Mouse (Mus musculus): ENCODE results near the gene Gpr27. TPM values are rescaled to one million over a fixed set of nuclear protein-coding genes. Genes with fewer than 3 reads are reported as not detected.

Gpr27 gene
- total RNA-seq, 2 experiments from 2014 or later, result 2.3 to 3.6 TPM

DNA sequence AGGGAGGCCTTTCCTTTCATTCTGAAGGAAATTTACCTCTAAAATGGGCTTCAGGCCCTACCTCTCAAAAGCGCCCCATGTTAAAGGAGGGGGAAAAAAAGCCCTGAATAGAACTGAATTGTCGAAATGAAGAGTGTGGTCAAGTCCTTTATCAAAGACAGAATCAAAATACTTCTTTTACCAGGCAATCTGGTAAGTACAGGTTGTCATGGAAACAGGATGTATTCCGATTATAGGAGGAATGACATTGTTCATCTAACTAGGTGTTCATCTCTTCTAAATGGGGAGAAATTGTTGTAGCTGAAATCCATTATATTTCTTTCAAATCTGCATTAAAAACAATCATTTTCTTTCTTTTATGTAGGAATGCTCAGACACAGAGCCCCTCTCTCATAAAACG, 18.0 kb upstream of the Gpr27 start:
- no peak for DNase-seq

DNA sequence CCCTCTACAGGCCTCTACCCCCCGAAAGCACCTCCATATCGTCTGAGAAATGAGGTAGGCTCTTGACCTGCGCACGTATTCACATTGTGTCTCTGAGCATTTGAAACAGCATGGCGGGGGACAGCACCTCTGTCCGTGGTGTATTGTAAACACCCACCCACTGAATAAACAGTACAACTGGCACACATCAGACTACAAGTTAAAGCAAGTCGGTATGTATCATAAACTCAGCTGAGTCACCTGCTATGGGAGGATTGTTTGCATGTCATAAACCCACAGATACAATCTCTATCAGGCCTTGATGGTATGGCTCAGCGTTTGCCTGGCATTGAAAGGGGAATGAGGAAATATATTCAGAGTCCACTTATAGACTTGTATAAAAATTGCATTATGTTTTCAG, 15.2 kb upstream of the Gpr27 start:
- DNase-seq, result no peak

DNA sequence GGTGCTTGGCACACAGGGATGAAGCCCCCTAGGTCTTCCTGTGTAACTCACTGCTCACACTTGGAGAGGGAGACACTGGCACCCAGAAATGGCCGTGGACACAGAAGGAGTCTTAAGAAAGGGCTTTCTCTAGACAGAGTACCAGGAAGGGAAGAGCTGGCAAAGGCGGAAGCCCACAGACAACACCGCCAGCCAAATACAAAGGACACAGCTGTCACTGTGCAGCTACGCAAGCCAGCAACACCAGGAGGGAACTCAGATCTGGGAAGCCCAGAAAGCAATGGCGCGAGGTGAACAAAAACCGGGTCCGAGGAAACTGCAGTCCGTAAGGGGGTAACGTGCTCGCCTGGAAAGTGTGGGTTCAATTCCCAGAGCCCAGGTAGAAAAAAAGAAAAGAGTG, 14.4 kb upstream of the Gpr27 start:
- no peak for DNase-seq

DNA sequence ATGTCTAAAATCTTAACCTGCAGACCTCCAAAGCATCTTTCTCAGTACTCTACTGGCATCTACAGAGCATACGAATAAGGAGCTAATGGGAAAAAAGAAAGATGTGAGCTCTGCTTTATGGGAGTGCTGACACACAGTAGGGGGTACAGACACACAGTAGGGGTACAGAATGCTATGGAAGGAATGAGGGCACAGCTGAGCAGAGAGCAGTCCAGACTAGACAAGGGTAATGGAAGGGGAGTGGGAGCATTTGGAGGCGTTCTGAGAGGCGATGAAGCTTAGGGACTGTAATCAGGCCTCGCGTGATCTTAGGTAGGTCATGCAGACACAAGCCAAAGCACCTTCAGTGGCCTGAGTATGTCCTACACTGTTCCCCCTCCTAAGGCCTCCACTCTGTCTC, 8.5 kb upstream of the Gpr27 start:
- DNase-seq, result no peak

DNA sequence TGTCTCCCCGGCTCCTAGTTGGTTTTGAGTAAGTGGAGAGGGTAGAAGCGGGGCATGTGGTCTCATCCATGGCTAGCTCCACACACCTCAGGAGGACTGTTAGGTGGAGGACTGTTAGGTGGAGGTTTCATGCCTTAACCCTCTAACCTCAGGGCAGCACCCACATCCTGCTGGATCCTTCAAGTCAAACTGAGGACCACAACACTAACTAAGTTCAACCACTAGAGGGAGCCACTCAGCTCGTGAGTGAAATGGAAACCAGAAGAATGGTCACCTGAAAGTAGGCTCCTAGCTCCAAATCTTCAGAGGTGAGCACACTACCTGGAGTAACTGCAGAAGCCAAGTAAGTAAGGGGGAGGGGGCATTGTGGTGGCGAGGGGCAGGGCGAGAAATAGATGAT, 7.6 kb upstream of the Gpr27 start:
- no peak for DNase-seq

DNA sequence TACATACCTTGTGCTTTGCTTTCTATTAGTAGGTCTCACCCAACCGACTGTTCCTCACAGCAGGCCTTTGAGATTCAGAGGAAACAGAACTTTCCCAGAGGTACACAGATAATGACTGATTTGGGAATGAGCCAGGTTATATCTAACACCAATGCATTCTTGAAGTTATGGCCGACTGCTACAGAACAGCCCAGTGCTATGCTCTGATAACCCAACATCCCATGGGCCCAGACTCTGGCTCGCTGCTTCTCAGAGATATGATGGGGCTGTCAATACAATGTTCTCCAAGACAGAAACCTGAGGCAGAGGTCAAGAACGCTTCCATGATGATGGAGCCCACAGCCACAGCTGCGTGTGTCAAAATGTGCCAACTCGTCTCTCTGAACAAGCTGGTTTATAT, 4.0 kb upstream of the Gpr27 start:
- DNase-seq, result no peak

DNA sequence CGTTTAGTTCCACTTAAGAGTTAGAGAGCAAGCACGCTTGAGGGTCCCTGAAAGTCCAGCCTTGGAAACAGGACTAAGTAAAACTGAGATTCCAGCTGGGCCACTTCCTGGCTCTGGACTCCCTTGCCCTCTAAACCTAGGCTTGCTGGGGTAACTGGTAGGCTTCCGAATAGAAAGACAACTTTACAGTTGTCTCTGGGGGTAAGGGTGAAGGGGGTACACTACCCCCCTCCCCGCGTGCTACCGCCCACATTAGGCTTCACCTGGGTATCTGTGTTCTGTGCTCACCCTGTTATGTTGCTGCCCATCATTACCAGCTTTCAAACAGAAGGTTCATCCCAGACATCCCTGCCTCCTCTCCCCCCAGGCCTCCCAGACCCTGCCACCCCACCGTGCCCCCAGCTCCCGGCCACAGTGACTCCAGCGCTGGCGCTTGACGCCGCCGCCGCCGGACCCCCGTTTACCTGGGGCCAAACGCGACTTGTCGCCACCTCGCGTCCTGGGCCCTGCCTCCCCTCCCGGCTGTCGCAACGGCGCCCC, 743 bp upstream of the Gpr27 start:
- no peak for DNase-seq

DNA sequence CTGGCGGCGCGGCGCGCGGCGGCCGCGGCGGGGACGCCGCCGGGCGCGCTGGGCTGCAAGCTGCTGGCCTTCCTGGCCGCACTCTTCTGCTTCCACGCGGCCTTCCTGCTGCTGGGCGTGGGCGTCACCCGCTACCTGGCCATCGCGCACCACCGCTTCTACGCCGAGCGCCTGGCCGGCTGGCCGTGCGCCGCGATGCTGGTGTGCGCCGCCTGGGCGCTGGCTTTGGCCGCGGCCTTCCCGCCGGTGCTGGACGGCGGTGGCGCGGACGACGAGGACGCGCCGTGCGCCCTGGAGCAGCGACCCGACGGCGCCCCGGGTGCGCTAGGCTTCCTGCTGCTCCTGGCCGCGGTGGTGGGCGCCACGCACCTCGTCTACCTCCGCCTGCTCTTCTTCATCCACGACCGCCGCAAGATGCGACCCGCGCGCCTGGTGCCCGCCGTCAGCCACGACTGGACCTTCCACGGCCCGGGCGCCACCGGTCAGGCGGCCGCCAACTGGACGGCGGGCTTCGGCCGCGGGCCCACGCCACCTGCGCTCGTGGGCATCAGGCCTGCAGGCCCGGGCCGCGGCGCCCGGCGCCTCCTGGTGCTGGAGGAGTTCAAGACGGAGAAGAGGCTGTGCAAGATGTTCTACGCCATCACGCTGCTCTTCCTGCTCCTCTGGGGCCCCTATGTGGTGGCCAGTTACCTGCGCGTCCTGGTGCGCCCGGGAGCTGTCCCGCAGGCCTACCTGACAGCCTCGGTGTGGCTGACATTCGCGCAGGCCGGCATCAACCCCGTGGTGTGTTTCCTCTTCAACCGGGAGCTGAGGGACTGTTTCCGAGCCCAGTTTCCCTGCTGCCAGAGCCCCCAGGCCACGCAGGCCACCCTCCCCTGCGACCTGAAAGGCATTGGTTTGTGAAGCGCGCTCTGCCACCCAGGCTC, 700 bp downstream of the Gpr27 start:
- peak; percentile 17 to 26 for DNase-seq

DNA sequence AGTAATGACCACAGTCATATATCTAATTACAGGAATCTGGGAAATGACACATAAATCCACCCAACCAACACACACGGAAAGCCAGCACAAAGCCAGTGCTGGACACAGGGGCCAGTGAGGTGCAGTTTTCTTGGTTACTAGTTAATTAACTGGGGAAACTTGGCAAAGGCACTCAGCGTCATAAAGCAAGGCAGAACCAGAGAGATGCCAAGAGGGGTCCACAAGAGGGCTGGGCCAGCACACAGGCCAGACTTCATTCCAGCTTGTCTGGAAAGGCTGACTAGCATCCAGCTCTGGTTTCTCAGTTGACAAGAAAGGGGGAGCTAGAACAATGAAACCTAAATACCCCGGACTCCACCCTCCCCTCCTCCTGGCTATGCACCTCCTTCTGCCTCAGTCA, 8.0 kb downstream of the Gpr27 start:
- no peak for DNase-seq

DNA sequence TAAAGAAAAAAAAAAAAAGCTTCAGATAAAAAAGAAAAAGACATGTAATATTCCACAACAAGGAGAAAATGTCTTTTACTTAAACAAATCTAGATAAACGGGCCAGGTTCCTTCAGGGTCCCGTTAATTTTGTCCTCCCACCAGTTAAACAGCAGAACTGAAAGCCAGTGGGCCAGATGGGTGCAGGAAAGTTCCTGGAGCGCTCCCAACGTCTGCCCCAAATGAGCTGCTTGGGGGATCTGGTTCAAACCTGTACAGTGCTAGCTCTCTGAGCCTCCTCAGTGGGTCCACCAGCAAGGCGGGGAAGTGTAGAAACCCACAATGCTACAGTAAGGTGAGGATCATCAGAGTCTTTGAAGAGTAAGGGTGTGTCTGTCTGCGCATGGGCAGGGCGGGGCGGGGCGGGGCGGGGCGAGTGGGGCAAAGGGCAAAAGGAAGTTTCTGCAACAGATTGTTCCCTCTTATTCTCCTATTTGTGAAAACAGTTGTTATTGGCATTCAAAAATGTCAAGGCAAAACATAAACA, 19.2 kb downstream of the Gpr27 start:
- DNase-seq, result no peak

DNA sequence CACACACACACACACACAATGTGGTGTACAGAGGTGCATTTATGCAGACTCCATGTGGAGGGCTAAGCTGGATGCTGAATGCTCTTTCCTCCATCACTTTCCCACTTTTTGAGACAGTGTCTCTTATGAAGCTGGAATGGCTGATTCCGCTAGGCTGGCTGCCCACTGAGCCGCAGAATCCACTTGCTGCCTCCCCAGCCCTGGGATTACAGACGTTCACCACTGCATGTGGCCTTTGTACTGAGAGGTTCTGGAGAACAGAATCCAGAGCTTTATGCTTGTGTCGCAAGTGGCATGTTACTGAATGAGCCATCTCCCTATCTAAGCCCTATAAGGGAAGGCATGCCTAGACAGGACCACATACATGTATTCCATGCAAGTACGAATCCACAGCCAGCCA, 20.8 kb downstream of the Gpr27 start:
- DNase-seq, result no peak

DNA sequence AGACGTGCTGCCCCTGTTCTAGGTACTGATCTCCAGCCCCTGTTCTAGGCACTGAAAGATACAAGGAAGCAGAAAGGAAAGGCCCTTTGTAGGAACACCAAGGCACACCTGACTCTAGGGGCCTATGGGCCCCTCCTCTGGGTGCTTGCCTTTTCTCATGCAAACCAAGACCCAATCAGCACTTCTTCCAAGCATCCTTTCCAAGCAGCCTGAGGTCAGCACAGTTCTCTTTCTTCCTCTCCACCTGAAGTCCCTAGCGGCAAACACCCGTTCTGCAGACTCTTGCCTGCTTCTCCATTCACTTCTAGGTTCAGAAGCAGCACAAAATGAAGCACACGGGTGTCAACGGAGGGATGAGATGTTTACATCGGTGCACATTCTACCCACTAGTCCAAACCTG, 22.7 kb downstream of the Gpr27 start:
- DNase-seq, result no peak

DNA sequence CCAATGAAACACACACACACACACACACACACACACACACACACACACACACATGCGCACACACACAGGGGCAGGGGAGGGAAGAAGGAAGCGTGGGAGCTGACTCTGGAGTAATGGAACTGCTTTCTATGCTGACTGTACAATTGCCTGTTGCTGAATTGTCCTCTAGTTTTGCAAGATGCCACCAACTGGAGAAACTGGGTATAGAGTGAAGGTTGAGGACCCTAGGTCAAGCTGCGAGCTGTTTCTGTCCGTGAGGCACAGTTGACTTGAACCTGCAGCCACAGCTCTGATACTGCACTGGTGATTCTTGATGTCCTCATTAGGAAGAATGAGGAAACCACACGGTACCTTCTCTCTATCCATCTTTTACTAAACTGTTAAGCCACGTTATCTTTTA, 23.4 kb downstream of the Gpr27 start:
- no peak for DNase-seq

DNA sequence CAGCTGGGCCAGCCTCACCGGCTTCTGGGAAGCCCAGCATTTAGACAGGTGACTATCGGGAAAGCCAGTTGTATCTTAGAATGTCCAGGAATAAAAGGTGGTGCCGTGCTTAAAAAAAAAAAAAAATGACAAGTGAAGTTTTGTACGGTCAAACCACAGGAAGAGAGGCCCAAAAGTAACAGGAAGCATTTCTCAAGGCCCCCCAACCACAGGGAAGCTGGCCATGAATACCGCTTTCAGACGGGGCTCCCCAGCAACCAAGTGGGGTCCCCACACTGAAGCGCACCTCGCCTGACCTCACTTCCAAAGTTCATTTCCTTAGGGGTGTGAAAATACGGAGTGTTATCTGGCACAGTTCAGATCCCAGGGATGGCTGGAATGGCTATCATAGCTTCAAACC, 28.6 kb downstream of the Gpr27 start:
- DNase-seq, result no peak

DNA sequence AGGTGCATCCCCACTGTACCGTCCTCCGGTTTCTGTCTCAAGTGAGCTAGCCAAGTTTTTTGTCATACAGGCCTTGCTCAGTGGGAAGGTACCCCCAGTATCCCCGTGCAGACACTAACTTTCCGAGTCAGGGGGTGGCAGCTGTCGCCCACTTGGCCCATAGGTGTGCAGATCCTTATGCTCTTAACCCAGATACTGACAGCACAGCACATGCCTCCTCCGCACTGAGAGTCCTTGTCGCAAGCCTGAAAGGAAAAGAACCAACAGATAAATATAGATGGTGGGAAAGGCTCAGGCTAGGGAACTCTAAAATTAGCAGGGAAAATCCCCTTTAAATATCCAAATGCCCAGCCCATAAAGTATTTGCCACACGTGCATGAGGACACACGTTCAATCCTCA, 29.9 kb downstream of the Gpr27 start:
- DNase-seq, result no peak

DNA sequence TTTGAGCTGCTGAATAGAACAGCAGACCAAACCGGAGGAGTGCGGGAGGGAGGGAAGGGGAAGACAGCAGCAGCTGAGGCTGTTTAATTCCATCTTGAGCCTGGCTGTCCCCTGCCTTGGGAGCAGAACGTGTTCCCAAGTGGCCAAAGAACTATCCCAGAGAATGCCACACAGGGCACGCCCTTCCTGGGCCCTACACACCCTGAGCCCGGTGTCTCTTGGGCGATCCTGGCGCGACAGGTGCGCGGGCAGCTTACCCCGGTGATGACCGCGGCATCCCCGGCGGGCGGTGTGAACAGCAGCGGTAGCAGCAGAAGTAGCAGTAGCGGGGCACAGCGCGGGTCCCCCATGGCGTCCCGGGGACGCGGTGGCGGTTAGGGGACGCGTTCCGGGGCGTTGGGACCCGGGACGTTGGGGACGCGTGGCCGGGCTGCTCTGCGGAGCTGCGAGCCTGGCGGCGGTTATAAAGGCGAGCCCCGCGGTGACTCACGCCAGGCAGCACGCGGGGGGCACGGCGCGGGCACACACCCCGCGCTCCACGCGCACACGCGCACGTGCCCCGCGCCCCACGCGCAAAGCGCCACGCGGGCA, 33.6 kb downstream of the Gpr27 start, which contains the start of gene Prok2:
Gene Prok2 (minus strand): TSS at position 422 of the 591 bp plus-strand sequence.
- peak; percentile 17 to 40 for DNase-seq

DNA sequence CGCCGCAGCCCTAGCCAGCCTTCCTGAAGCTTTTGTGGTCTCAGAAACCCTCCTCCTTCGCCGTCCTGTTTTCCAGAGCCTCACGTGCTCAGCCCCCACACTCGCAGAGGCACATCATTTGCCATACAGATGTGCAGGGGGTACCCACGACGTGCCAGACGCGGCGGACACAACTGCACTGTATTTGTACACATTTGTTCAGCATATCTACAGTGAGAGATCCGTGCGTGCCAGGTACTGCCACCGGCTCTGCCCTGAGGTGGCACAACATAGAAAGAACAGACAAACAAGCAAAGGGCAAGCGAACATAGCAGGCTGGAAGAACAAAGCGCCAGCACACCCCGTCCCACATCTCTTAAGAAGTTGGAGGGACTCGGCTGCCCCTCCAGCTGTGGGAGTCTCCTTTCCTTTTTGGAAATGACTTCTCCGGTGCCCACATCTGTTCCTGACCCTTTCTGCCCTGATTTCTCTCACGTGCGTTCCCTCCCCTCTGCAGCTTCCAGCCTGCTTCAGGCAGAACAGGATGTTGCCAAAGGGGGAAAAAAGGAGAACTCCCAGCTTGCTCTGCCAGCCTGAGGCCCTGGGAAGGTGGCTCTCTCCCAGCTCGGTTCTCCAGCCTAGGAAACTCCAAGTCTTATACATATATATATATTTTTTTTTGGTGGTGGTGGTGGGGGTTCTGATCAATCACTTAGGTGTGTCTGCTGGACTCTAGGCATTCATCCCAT, 34.3 kb downstream of the Gpr27 start:
- no peak for DNase-seq

DNA sequence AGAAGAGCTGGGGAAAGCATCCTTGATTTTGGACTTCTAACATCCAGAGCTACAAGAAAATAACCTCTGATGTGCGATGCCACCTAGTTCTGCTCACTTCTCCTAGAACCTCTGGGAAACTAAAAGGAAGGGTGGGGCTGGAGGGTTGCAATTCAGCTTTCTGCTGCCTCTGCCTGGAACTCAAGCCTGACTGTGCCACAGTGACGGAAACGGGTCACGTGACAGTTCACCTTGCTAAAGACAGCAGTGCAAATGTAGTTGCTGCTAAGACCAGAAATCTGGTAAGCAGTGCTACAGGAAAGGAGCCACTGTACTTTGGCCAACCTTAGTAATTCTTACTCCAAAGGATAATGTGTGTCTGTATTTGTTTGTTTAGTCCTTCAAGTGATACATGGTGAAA, 37.4 kb downstream of the Gpr27 start:
- DNase-seq, result no peak

DNA sequence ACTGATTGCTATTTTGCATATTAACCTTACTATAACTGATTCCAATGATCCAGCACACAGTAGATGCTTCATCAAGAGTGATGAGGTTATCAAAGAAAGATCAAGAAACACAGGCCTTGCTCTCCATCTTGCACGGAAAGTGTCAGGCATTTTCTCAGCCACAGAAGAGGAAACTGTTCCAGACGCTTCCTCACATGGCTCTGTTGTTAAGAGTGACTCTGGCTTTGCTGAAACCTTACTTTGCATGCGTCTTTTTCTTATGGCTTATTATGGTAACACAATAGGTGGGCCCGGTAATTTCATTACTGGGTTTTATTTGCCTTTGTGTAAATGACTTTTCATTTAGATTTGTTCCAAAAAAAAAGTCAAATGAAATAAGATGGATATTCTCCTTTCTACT, 39.4 kb downstream of the Gpr27 start:
- no peak for DNase-seq

DNA sequence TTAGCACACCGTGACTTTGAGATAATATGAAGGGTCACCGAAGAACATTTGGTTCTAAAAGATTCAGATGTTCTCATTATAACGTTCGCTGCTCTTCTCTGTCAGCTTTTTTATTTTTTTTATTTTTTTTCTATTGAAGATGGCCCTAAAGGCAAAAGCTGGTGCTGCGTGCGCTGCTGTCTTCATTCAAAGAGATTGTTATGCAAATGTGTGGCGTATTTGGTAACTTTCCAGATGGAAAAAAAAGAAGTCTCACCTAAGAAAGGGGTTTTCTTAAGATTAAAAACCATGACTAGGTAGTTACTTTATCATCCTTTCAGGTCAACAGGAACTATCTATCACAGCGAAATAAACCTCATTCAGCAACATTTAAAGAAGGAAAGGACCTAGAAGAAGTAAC, 40.2 kb downstream of the Gpr27 start:
- no peak for DNase-seq

DNA sequence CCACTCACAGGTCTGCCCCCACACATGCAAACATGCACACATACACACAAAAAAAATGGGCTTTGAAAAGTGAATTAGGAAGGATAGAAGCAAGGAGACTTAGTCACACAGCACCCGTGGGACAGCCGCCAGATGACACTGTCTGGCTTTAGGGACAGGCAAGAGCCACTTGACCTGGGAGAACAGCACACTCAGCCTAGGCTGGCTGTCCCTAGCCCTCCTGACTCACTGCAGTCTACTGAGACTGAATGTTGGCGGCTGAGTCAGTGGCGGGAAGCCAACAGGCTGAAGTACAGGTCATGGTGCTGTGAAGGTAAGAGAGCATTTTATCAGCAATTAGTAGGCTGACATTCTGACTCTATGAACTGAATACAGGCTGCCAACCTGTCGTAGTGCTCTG, 42.2 kb downstream of the Gpr27 start:
- peak; percentile 81 for DNase-seq

DNA sequence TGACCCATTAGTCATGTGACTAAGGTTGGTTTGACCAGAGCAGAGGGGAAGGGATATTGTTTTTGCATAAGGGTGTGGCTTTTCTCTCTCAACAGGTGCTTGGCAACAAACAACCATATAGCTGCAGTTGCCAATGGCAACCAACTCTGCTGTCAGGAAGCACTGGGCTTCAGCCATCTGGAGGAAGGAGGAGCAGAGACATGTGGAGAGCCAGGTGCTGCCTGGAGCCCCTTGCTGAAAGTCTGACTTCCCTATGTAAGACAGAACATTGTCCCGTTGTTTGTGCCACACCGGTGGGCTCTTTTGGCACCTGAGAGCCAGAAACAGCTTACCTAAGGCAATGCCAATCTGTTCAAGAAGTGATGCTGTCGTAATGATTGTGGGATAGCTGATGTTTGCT, 50.4 kb downstream of the Gpr27 start:
- DNase-seq, result no peak

All from adrenal gland, postnatal 36 days (tissue).